Mouse (Mus musculus) C2C12 (cell line): Measurements from ENCODE around the gene Ercc4.

Source experiments
- CTCF ChIP-seq: IDR thresholded peaks from one replicate; pipeline ENCODE4 v1.5.1; 2011; ENCODE audit not compliant: control insufficient read depth, insufficient read depth, insufficient read length
- USF1 ChIP-seq: IDR thresholded peaks from one replicate; pipeline ENCODE4 v1.6.1; 2011; ENCODE audit warnings: low read depth, mild to moderate bottlenecking, control low read depth, moderate library complexity

- no peak for TF ChIP-seq CTCF
- no peak for TF ChIP-seq USF1
These were observed 84.2 kb downstream of the Ercc4 start for GRCm38 (mm10) chr16:13193663-13194071.
